Mouse (Mus musculus) layer of hippocampus, adult 18-20 months (tissue): Measurements from ENCODE around the gene Tec. TPM values are rescaled to one million over a fixed set of nuclear protein-coding genes. Genes with fewer than 3 reads are reported as not detected.

ENCODE experiments used
- DNase-seq, 2 experiments: peaks; one replicate each; pipeline ENCODE4 v3.0.0; 2022; ENCODE audit warnings: low spot score in 2 of 2
- total RNA-seq, 2 experiments: library from RNA; stranded (reverse); gene quantifications; 2 replicates each; pipeline ENCODE4 v1.2.3; 2021

Gene Tec
- total RNA-seq, 2 experiments from 2014 or later, result 1.2 to 1.7 TPM

GRCm38 (mm10) chr5:72854141-72854990 lies 13.9 kb downstream of the Tec start:
- no peak for DNase-seq

GRCm38 (mm10) chr5:72853365-72853764 lies 14.9 kb downstream of the Tec start:
- no peak for DNase-seq

GRCm38 (mm10) chr5:72852301-72852995 lies 15.8 kb downstream of the Tec start:
- DNase-seq, result no peak

GRCm38 (mm10) chr5:72851674-72852098 lies 16.6 kb downstream of the Tec start:
- DNase-seq, result no peak

- DNase-seq, result no peak
Observed at GRCm38 (mm10) chr5:72850926-72851673, 17.2 kb downstream of the Tec start.

GRCm38 (mm10) chr5:72848889-72849435 lies 19.3 kb downstream of the Tec start:
- DNase-seq, result no peak

GRCm38 (mm10) chr5:72846712-72847111 lies 21.6 kb downstream of the Tec start:
- DNase-seq, result no peak

GRCm38 (mm10) chr5:72845928-72846630 lies 22.2 kb downstream of the Tec start:
- peak; percentile 42 to 57 for DNase-seq

GRCm38 (mm10) chr5:72844776-72845495 lies 23.3 kb downstream of the Tec start:
- no peak for DNase-seq

GRCm38 (mm10) chr5:72844294-72844693 lies 24.0 kb downstream of the Tec start:
- DNase-seq, result no peak

- no peak for DNase-seq
Observed at GRCm38 (mm10) chr5:72839655-72840054, 28.6 kb downstream of the Tec start.

- DNase-seq, result no peak
Observed at GRCm38 (mm10) chr5:72838976-72839375, 29.3 kb downstream of the Tec start.

- DNase-seq, result no peak
Observed at GRCm38 (mm10) chr5:72835656-72836055, 32.6 kb downstream of the Tec start.

GRCm38 (mm10) chr5:72832904-72833765 lies 35.1 kb downstream of the Tec start:
- no peak for DNase-seq

- no peak for DNase-seq
Observed at GRCm38 (mm10) chr5:72832191-72832590, 36.1 kb downstream of the Tec start.

GRCm38 (mm10) chr5:72830988-72831610 lies 37.2 kb downstream of the Tec start:
- DNase-seq, result no peak

GRCm38 (mm10) chr5:72829506-72830067 lies 38.7 kb downstream of the Tec start:
- no peak for DNase-seq

- no peak for DNase-seq
Observed at GRCm38 (mm10) chr5:72828401-72828800, 39.9 kb downstream of the Tec start.
